Mouse (Mus musculus) hindbrain, embryonic 15.5 days (tissue): ENCODE measurements around the gene Trim10. TPM values are rescaled to one million over a fixed set of nuclear protein-coding genes. Genes with fewer than 3 reads are reported as not detected.
A peak's percentile ranks its signal among the peaks of the same experiment; 100 is the strongest.
"Not testable (repeated sequence)": the region's sequence is repeated elsewhere in the genome, so short reads cannot be mapped to it uniquely, and the experiment has no call there.

Experiments
- ATAC-seq: fragments of 200-750 bp; cut with Nextera tagmentation; 2 replicates; pipeline ENCODE4 v1.8.0; 2017; ENCODE audit warnings: low read depth, moderate number of reproducible peaks, moderate TSS enrichment; ENCODE audit not compliant: low FRiP score
- H3K27ac ChIP-seq: fragments of 300-500 bp; sonication (generic); replicated peaks from 2 replicates; pipeline ENCODE4 v1.5.1; 2015; ENCODE audit warnings: mild to moderate bottlenecking, inconsistent platforms
- H3K27me3 ChIP-seq: fragments of 300-500 bp; sonication (generic); 2 replicates; pipeline ENCODE4 v1.6.1; 2015; ENCODE audit warnings: control low read depth, inconsistent platforms
- H3K36me3 ChIP-seq: fragments of 300-500 bp; sonication (generic); 2 replicates; pipeline ENCODE4 v1.6.1; 2015; ENCODE audit warnings: control low read depth, inconsistent platforms
- H3K4me1 ChIP-seq: fragments of 300-500 bp; sonication (generic); replicated peaks from 2 replicates; pipeline ENCODE4 v1.6.1; 2015; ENCODE audit warnings: control low read depth, inconsistent platforms
- H3K4me2 ChIP-seq: fragments of 300-500 bp; sonication (generic); 2 replicates; pipeline ENCODE4 v1.6.1; 2015; ENCODE audit warnings: moderate library complexity, mild to moderate bottlenecking, inconsistent platforms
- H3K4me3 ChIP-seq: fragments of 300-500 bp; sonication (generic); 2 replicates; pipeline ENCODE4 v1.5.1; 2015; ENCODE audit warnings: mild to moderate bottlenecking, inconsistent platforms
- H3K9ac ChIP-seq: fragments of 300-500 bp; sonication (generic); 2 replicates; pipeline ENCODE4 v1.6.1; 2015; ENCODE audit warnings: inconsistent platforms
- H3K9me3 ChIP-seq: fragments of 300-500 bp; sonication (generic); 2 replicates; pipeline ENCODE4 v1.6.1; 2016; ENCODE audit warnings: control low read depth, inconsistent platforms
- WGBS: fragments of 180-500 bp; shearing (Covaris S2); methylation state at CpG from one replicate; pipeline ENCODE4 v1.1.7; 2015; 5-methylcytosine and 5-hydroxymethylcytosine counted together
- polyA plus RNA-seq: library from polyadenylated mRNA; unstranded; fragments of >200 nt; fragmentation: Nextera tagmentation; extraction: Ambion mirVana; gene quantifications from 2 replicates; pipeline ENCODE4 v1.2.1, GENCODE M21; 2015

Gene Trim10
- 1.4 and 1.7 TPM in 2 replicates for polyA plus RNA-seq

GRCm38 (mm10) chr17:36869284-36869954 lies at the start of gene Trim10:
Gene Trim10, plus strand, starts transcription at chr17:36869574.
- no peak for ATAC-seq
- H3K4me1 ChIP-seq = peaks cover 8% of the 10 kb centered on the region
- no peak within 1 kb of the TSS for H3K27ac ChIP-seq
- WGBS = 85% methylated on average over 4 of the region's 4 CpGs
- H3K9ac ChIP-seq = no peak within 1 kb of the TSS
- no peak within 1 kb of the TSS for H3K4me2 ChIP-seq
- H3K27me3 ChIP-seq = 0 out of 2 replicates have a peak, but pooled peaks cover 9% of the 10 kb centered on the region
- no peaks in the 10 kb centered on the region for H3K9me3 ChIP-seq
- no peak within 1 kb of the TSS for H3K4me3 ChIP-seq
- H3K36me3 ChIP-seq = no peaks in the 10 kb centered on the region

GRCm38 (mm10) chr17:36824005-36824404 lies 45.4 kb upstream of the Trim10 start:
- no peak overlapping the region for H3K4me3 ChIP-seq
- no peak overlapping the region for H3K4me2 ChIP-seq
- no peaks in the 10 kb centered on the region for H3K27me3 ChIP-seq
- no peak for ATAC-seq
- no peak overlapping the region for H3K27ac ChIP-seq
- H3K9me3 ChIP-seq = no peaks in the 10 kb centered on the region
- no peak overlapping the region for H3K9ac ChIP-seq
- H3K4me1 ChIP-seq = no peaks in the 10 kb centered on the region
- no peaks in the 10 kb centered on the region for H3K36me3 ChIP-seq

GRCm38 (mm10) chr17:36825525-36825924 lies 43.8 kb upstream of the Trim10 start:
- WGBS = 24% methylated on average over 4 of the region's 4 CpGs
- H3K4me2 ChIP-seq = peak overlapping the region; percentile 48
- H3K4me3 ChIP-seq = peak overlapping the region; percentile 21; the same call in 1 of the 2 replicates
- H3K9ac ChIP-seq = no peak overlapping the region
- ATAC-seq = peak; percentile 84
- H3K4me1 ChIP-seq = no peaks in the 10 kb centered on the region
- H3K27me3 ChIP-seq = no peaks in the 10 kb centered on the region
- H3K9me3 ChIP-seq = no peaks in the 10 kb centered on the region
- H3K36me3 ChIP-seq = no peaks in the 10 kb centered on the region
- no peak overlapping the region for H3K27ac ChIP-seq

- ATAC-seq = peak; percentile 86
- not testable (repeated sequence) for H3K9ac ChIP-seq, H3K9me3 ChIP-seq, H3K36me3 ChIP-seq, H3K4me1 ChIP-seq, H3K27me3 ChIP-seq
- H3K27ac ChIP-seq = 0 out of 2 replicates have a peak overlapping the region, but pooled peaks have one; percentile 48
- peak overlapping the region; percentile 21; the same call in 1 of the 2 replicates for H3K4me3 ChIP-seq
- 17% methylated on average over 5 of the region's 5 CpGs for WGBS
- H3K4me2 ChIP-seq = peak overlapping the region; percentile 48
These were observed 43.4 kb upstream of the Trim10 start for GRCm38 (mm10) chr17:36826002-36826401.

GRCm38 (mm10) chr17:36828488-36828887 lies 40.9 kb upstream of the Trim10 start:
- ATAC-seq = no peak
- no peak overlapping the region for H3K4me2 ChIP-seq
- no peaks in the 10 kb centered on the region for H3K27me3 ChIP-seq
- 90% methylated on average over 2 of the region's 2 CpGs for WGBS
- no peak overlapping the region for H3K9ac ChIP-seq
- H3K4me1 ChIP-seq = no peaks in the 10 kb centered on the region
- H3K9me3 ChIP-seq = no peaks in the 10 kb centered on the region
- H3K36me3 ChIP-seq = no peaks in the 10 kb centered on the region
- H3K4me3 ChIP-seq = no peak overlapping the region
- no peak overlapping the region for H3K27ac ChIP-seq

GRCm38 (mm10) chr17:36830470-36830869 lies 38.9 kb upstream of the Trim10 start:
- ATAC-seq = no peak

GRCm38 (mm10) chr17:36832694-36833093 lies 36.7 kb upstream of the Trim10 start:
- no peaks in the 10 kb centered on the region for H3K9me3 ChIP-seq
- H3K4me2 ChIP-seq = no peak overlapping the region
- H3K27me3 ChIP-seq = no peaks in the 10 kb centered on the region
- H3K36me3 ChIP-seq = no peaks in the 10 kb centered on the region
- 53% methylated on average over 4 of the region's 4 CpGs for WGBS
- no peak overlapping the region for H3K27ac ChIP-seq
- no peak overlapping the region for H3K9ac ChIP-seq
- H3K4me1 ChIP-seq = peaks cover 11% of the 10 kb centered on the region
- H3K4me3 ChIP-seq = no peak overlapping the region
- ATAC-seq = no peak

More at GRCm38 (mm10) chr17:36830470-36830869, 38.9 kb upstream of the Trim10 start:
- Histone ChIP-seq H3K4me2 (no peak overlapping the region), H3K9ac (no peak overlapping the region), H3K4me3 (no peak overlapping the region), H3K36me3 (no peaks in the 10 kb centered on the region), H3K9me3 (no peaks in the 10 kb centered on the region), H3K27ac (no peak overlapping the region), H3K4me1 (no peaks in the 10 kb centered on the region), H3K27me3 (no peaks in the 10 kb centered on the region)
- WGBS = 82% methylated on average over 3 of the region's 3 CpGs

- Histone ChIP-seq H3K4me3 (peak overlapping the region; percentile 92; the same call in 1 of the 2 replicates), H3K9ac (0 out of 2 replicates have a peak overlapping the region, but pooled peaks have one; percentile 89), H3K27ac (peak overlapping the region; percentile 96), H3K27me3 (no peaks in the 10 kb centered on the region), H3K9me3 (no peaks in the 10 kb centered on the region), H3K4me1 (peaks cover 27% of the 10 kb centered on the region), H3K36me3 (no peaks in the 10 kb centered on the region), H3K4me2 (peak overlapping the region; percentile 74)
- no peak for ATAC-seq
- WGBS = 33% methylated on average over 12 of the region's 12 CpGs
These were observed 33.6 kb upstream of the Trim10 start for GRCm38 (mm10) chr17:36835591-36836426.

GRCm38 (mm10) chr17:36836427-36836812 lies 33.0 kb upstream of the Trim10 start:
- Histone ChIP-seq H3K27ac (peak overlapping the region; percentile 96), H3K9me3 (no peaks in the 10 kb centered on the region), H3K4me3 (peak overlapping the region; percentile 92), H3K36me3 (no peaks in the 10 kb centered on the region), H3K4me1 (peaks cover 27% of the 10 kb centered on the region), H3K27me3 (no peaks in the 10 kb centered on the region), H3K9ac (peak overlapping the region; percentile 89), H3K4me2 (peak overlapping the region; percentile 74)
- WGBS = 18% methylated on average over 3 of the region's 3 CpGs
- ATAC-seq = peak; percentile 20

- Histone ChIP-seq H3K27me3 (no peaks in the 10 kb centered on the region), H3K9me3 (no peaks in the 10 kb centered on the region), H3K27ac (peak within 1 kb of the TSS; percentile 96), H3K9ac (peak within 1 kb of the TSS; percentile 89), H3K4me2 (peak within 1 kb of the TSS; percentile 74), H3K4me1 (peaks cover 27% of the 10 kb centered on the region), H3K36me3 (no peaks in the 10 kb centered on the region), H3K4me3 (peak within 1 kb of the TSS; percentile 92)
- under 1% methylated on average over 40 of the region's 58 CpGs for WGBS
- peak; percentile 99 for ATAC-seq
These were observed 32.3 kb upstream of the Trim10 start, which contains the start of gene Trim26 for GRCm38 (mm10) chr17:36836874-36837647. Gene Trim26, plus strand, starts transcription at chr17:36837134.

GRCm38 (mm10) chr17:36839001-36839400 lies 30.4 kb upstream of the Trim10 start:
- Histone ChIP-seq H3K27ac (no peak overlapping the region), H3K27me3 (no peaks in the 10 kb centered on the region), H3K36me3 (no peaks in the 10 kb centered on the region), H3K4me1 (peaks cover 27% of the 10 kb centered on the region), H3K4me2 (no peak overlapping the region), H3K4me3 (no peak overlapping the region), H3K9me3 (no peaks in the 10 kb centered on the region), H3K9ac (no peak overlapping the region)
- ATAC-seq = no peak
- WGBS = 87% methylated on average over 5 of the region's 5 CpGs
